ENCODE assay signal across 8 mouse cellular contexts in the genomic region with DNA sequence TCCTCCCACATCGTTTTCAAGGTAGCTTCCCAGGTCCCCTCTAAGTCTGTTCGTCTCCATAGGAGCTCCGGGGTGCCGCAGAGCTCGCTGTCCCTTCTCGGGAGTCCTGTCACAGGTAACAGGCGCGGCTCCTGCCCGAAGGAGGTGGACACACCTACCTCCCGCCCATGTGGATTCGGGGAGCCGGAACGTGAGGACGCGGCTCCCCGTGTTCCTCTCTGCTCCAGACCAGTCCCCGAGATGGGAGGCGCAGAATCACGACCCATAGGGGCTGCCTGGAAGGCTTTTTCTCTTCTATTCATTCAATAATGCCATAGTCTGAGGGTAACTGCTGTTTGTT. TPM values are rescaled to one million over a fixed set of nuclear protein-coding genes. Genes with fewer than 3 reads are reported as not detected.
DNase-seq lines count a peak whose midpoint lies in the region; ATAC-seq and TF ChIP-seq lines count a peak whose summit lies in the region.

No protein-coding gene starts in this region.

- peak overlapping the region; percentile 90 for H3K4me3 ChIP-seq in gastrocnemius, adult 2 months
- peak overlapping the region; percentile 59 for H3K4me3 ChIP-seq in thymus, adult 2 months (ENCODE audit: control insufficient read depth, insufficient read depth, low read length)
- H3K4me3 ChIP-seq in limb, embryonic 15.5 days = peak overlapping the region; percentile 97
- H3K4me3 ChIP-seq in olfactory bulb, adult 2 months (ENCODE audit: insufficient read depth, low read depth, low read length) = peak overlapping the region; percentile 75

- no peak for TF ChIP-seq CTCF in gastrocnemius, adult 2 months (IDR thresholded peaks at IDR 0.05)
- TF ChIP-seq CTCF in thymus, adult 2 months (IDR thresholded peaks at IDR 0.05; ENCODE audit: borderline replicate concordance, control insufficient read depth, extremely low read depth, insufficient read depth, low read length, poor library complexity) = no peak
- TF ChIP-seq CTCF in olfactory bulb, adult 2 months (IDR thresholded peaks at IDR 0.05; ENCODE audit: insufficient read depth, low read depth, low read length) = no peak

- no peaks in the 10 kb centered on the region for H3K27me3 ChIP-seq in thymus, adult 2 months (ENCODE audit: control insufficient read depth, insufficient read depth, low read length)
- H3K27me3 ChIP-seq in limb, embryonic 15.5 days = no peaks in the 10 kb centered on the region

- H3K4me2 ChIP-seq in limb, embryonic 15.5 days = peak overlapping the region; percentile 91

- H3K27ac ChIP-seq in gastrocnemius, adult 2 months = peak overlapping the region; percentile 66
- no peak overlapping the region for H3K27ac ChIP-seq in thymus, adult 2 months (ENCODE audit: control insufficient read depth, insufficient read depth, low read length)
- H3K27ac ChIP-seq in limb, embryonic 15.5 days = peak overlapping the region; percentile 90
- H3K27ac ChIP-seq in olfactory bulb, adult 2 months (ENCODE audit: insufficient read depth, low read depth, low read length) = no peak overlapping the region

- no peaks in the 10 kb centered on the region for H3K9me3 ChIP-seq in limb, embryonic 15.5 days

- H3K9ac ChIP-seq in limb, embryonic 15.5 days = peak overlapping the region; percentile 51

- 4% methylated on average over 19 of the region's 19 CpGs for WGBS in thymus, adult 2 months
- under 1% methylated on average over 19 of the region's 19 CpGs for WGBS in limb, embryonic 15.5 days
- under 1% methylated on average over 19 of the region's 19 CpGs for WGBS in olfactory bulb, adult 2 months

- no peak for DNase-seq in gastrocnemius, adult 2 months
- no peak for DNase-seq in gastrocnemius, postnatal 25 days
- DNase-seq in thymus, adult 2 months = no peak
- DNase-seq in thymus, postnatal 14 days = no peak
- DNase-seq in thymus, postnatal 10 days (ENCODE audit: low spot score in 2 of 2) = no peak
- DNase-seq in testis, postnatal 10 days (ENCODE audit: low spot score) = no peak

- intact Hi-C loops in gastrocnemius, adult 2 months (cut with DNase I) = loop anchor here (5.0 kb wide), 2 partner anchors 62 to 82 kb away; no protein-coding TSS in a partner anchor

- H3K4me1 ChIP-seq in thymus, adult 2 months (replicated peaks; ENCODE audit: control insufficient read depth, insufficient read depth, low read length) = no peaks in the 10 kb centered on the region; the same call in 1 of the 2 replicates
- peaks cover 33% of the 10 kb centered on the region for H3K4me1 ChIP-seq in limb, embryonic 15.5 days
- peaks cover 7% of the 10 kb centered on the region for H3K4me1 ChIP-seq in olfactory bulb, adult 2 months (ENCODE audit: control insufficient read depth, insufficient read depth, low read length)

- H3K36me3 ChIP-seq in thymus, adult 2 months (ENCODE audit: control insufficient read depth, insufficient read depth, low read length) = no peaks in the 10 kb centered on the region
- H3K36me3 ChIP-seq in limb, embryonic 15.5 days = no peaks in the 10 kb centered on the region

- no peak for TF ChIP-seq POLR2A in thymus, adult 2 months (IDR thresholded peaks at IDR 0.05; ENCODE audit: control insufficient read depth, extremely low read depth, insufficient read depth, low read length, poor library complexity)
- TF ChIP-seq POLR2A in olfactory bulb, adult 2 months (IDR thresholded peaks at IDR 0.05; ENCODE audit: insufficient read depth, low read depth, low read length) = no peak

- no peak for ATAC-seq in limb, embryonic 15.5 days (ENCODE audit: insufficient number of reproducible peaks, low FRiP score, low TSS enrichment, low read depth)

RNA-seq across cellular contexts. Expression of a gene that starts 0.7 kb away (rescaled TPM):
- total RNA-seq in gastrocnemius, adult 2 months (2021) = 1 to 10 TPM; 7.0 to 9.2 TPM
- 1 to 10 TPM; 7.3 to 8.1 TPM for total RNA-seq in gastrocnemius, postnatal 25 days (2021)
- 93.0 and 111 TPM in 2 replicates for polyA plus RNA-seq in thymus, adult 2 months (2012; rRNA removed)
- polyA plus RNA-seq in limb, embryonic 15.5 days (2015; fragmentation: Nextera tagmentation; extraction: Ambion mirVana) = 19.1 and 20.5 TPM in 2 replicates
- polyA plus RNA-seq in olfactory bulb, adult 2 months (2012; ENCODE audit: insufficient read depth, insufficient read length, low replicate concordance, missing spikeins) = not detected in 2 replicates

Comparison
In these comparisons a context has a peak if more than half of its experiments do, and no peak if none do; other contexts are left out.
1. H3K27ac ChIP-seq: peak in gastrocnemius, adult 2 months (single experiment) and limb, embryonic 15.5 days (single experiment); none in thymus, adult 2 months (single experiment) and olfactory bulb, adult 2 months (single experiment).
2. Peak in every context shown above with its lines, with median percentiles within 50 percentile points of each other: H3K4me3 ChIP-seq.